Mouse (Mus musculus): ENCODE measurements at regions not wholly inside any gene's neighbourhood (a gene's known extent, or its start where the extent isn't known, plus 50 kb on each side); places are given as distances from the start of the nearest gene placed in this dataset.
A peak's percentile ranks its signal among the peaks of the same experiment; 100 is the strongest.

- peak; percentile 93 for DNase-seq (ENCODE audit: low read depth)
- TF ChIP-seq CTCF (IDR thresholded peaks at IDR 0.05; ENCODE audit: borderline replicate concordance, extremely low read depth, insufficient read depth, insufficient read length) (no peak), POLR2A (IDR thresholded peaks at IDR 0.05; ENCODE audit: borderline replicate concordance, extremely low read depth, insufficient read depth, insufficient read length, poor library complexity, severe bottlenecking) (no peak)
Observed at GRCm38 (mm10) chr8:8231308-8231985, 429.6 kb downstream of the Efnb2 start.

DNA sequence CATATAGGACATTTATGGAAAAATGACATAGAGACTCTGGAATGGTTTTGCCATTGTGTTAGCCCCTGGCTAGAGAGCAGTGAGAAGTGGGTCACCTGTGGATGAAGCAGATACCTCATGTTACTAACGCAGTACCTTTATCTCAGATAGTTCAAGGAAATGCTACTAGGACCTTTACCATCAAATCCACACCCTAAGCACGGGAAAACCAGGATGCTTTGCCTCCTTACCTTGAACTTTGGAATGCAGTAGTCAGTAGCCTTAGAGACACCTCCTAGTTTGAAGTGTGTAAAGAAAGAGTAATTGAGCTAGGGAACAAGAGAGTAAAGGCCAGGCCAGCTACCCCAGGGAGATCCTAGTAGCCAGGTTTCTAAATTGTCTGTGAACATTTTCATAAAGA, 435.0 kb downstream of the Efnb2 start:
- DNase-seq (ENCODE audit: low read depth), result no peak
- no peak for TF ChIP-seq CTCF (IDR thresholded peaks at IDR 0.05; ENCODE audit: borderline replicate concordance, extremely low read depth, insufficient read depth, insufficient read length)
- TF ChIP-seq POLR2A (IDR thresholded peaks at IDR 0.05; ENCODE audit: borderline replicate concordance, extremely low read depth, insufficient read depth, insufficient read length, poor library complexity, severe bottlenecking), result no peak

GRCm38 (mm10) chr8:8225175-8225830, 435.7 kb downstream of the Efnb2 start:
- TF ChIP-seq POLR2A (IDR thresholded peaks at IDR 0.05; ENCODE audit: borderline replicate concordance, extremely low read depth, insufficient read depth, insufficient read length, poor library complexity, severe bottlenecking) (no peak), CTCF (IDR thresholded peaks at IDR 0.05; ENCODE audit: borderline replicate concordance, extremely low read depth, insufficient read depth, insufficient read length) (no peak)
- DNase-seq (ENCODE audit: low read depth), result no peak

- DNase-seq (ENCODE audit: low read depth), result peak; percentile 73
- TF ChIP-seq CTCF (IDR thresholded peaks at IDR 0.05; ENCODE audit: borderline replicate concordance, extremely low read depth, insufficient read depth, insufficient read length) (no peak), POLR2A (IDR thresholded peaks at IDR 0.05; ENCODE audit: borderline replicate concordance, extremely low read depth, insufficient read depth, insufficient read length, poor library complexity, severe bottlenecking) (no peak)
Observed at GRCm38 (mm10) chr8:8220395-8221031, 440.5 kb downstream of the Efnb2 start.

GRCm38 (mm10) chr8:8219701-8220394, 441.2 kb downstream of the Efnb2 start:
- DNase-seq (ENCODE audit: low read depth), result peak; percentile 33
- TF ChIP-seq POLR2A (IDR thresholded peaks at IDR 0.05; ENCODE audit: borderline replicate concordance, extremely low read depth, insufficient read depth, insufficient read length, poor library complexity, severe bottlenecking) (no peak), CTCF (IDR thresholded peaks at IDR 0.05; ENCODE audit: borderline replicate concordance, extremely low read depth, insufficient read depth, insufficient read length) (no peak)

GRCm38 (mm10) chr8:8193036-8193435, 468.0 kb downstream of the Efnb2 start:
- no peak for TF ChIP-seq POLR2A (IDR thresholded peaks at IDR 0.05; ENCODE audit: borderline replicate concordance, extremely low read depth, insufficient read depth, insufficient read length, poor library complexity, severe bottlenecking)
- no peak for TF ChIP-seq CTCF (IDR thresholded peaks at IDR 0.05; ENCODE audit: borderline replicate concordance, extremely low read depth, insufficient read depth, insufficient read length)
- DNase-seq (ENCODE audit: low read depth), result peak; percentile 69

DNA sequence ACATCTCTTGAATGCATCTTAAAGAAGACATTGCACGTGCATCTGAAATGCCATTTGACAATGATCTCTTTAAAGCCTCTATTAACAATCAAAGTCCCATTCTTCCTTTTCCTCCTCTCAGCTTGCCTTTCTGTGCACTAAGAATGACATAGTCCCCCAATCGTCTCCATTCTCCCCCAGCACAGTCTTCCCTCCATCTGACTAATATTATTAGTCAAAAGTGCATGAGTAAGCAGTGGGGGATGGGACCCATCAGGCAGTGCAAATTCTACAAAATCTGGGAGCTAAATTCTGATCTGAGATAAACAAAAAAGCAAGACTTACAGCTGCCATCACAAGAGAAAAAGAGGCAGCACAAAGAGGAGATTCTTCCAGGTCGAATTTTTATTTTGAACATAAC, 475.0 kb downstream of the Efnb2 start:
- peak; percentile 67 for DNase-seq (ENCODE audit: low read depth)
- TF ChIP-seq CTCF (IDR thresholded peaks at IDR 0.05; ENCODE audit: borderline replicate concordance, extremely low read depth, insufficient read depth, insufficient read length), result no peak

DNA sequence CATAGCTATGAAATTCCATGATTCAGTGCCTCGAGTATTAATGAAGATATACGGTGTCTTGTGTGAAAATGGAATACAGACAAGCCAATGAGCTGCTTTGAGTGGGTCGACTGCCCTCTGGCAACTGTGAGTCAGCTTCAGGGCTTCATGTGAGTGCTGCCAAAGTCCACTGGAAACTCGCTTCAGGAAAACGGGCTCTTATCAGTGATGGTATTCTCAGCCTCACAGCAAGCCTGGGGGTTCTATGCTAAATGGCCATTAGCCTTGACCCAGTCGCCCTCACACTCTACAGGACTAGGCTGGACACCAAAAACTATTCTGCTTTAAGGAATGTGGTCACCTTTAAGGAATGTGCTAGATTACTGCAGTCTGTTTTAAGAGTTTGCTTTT, 477.8 kb downstream of the Efnb2 start:
- no peak for DNase-seq (ENCODE audit: low read depth)
- no peak for TF ChIP-seq POLR2A (IDR thresholded peaks at IDR 0.05; ENCODE audit: borderline replicate concordance, extremely low read depth, insufficient read depth, insufficient read length, poor library complexity, severe bottlenecking)
- TF ChIP-seq CTCF (IDR thresholded peaks at IDR 0.05; ENCODE audit: borderline replicate concordance, extremely low read depth, insufficient read depth, insufficient read length), result no peak

DNA sequence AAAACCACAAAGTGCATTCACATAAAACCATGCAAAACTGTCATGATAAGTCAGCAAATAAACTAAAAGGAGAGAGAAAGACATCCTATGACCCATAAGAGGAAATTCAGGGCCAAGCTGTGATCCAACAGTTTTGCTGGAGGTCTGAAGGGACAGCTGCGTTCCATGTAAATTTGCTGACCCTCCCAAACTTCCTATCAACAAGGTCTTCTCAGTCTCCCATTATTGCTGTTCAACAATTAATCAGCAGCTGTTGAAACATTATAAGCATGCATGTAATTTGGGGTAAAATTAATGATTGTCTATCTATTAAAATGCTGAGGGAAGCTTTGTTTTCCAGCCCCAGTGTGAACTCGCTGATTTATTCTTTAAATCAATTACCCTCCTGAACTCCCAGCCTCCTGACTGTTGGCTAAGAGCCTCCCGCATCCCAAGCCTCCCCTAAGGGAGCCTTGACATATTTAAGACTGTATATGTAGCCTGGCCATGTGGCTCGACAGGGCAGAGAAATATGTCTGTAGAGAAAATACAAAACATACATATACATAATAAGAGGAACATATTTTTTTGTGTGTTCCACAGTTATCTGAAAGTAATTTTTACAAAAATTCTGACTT, 478.3 kb downstream of the Efnb2 start:
- no peak for DNase-seq (ENCODE audit: low read depth)
- no peak for TF ChIP-seq POLR2A (IDR thresholded peaks at IDR 0.05; ENCODE audit: borderline replicate concordance, extremely low read depth, insufficient read depth, insufficient read length, poor library complexity, severe bottlenecking)
- TF ChIP-seq CTCF (IDR thresholded peaks at IDR 0.05; ENCODE audit: borderline replicate concordance, extremely low read depth, insufficient read depth, insufficient read length), result no peak

GRCm38 (mm10) chr8:8182108-8182507, 478.9 kb downstream of the Efnb2 start:
- no peak for TF ChIP-seq POLR2A (IDR thresholded peaks at IDR 0.05; ENCODE audit: borderline replicate concordance, extremely low read depth, insufficient read depth, insufficient read length, poor library complexity, severe bottlenecking)
- TF ChIP-seq CTCF (IDR thresholded peaks at IDR 0.05; ENCODE audit: borderline replicate concordance, extremely low read depth, insufficient read depth, insufficient read length), result no peak
- no peak for DNase-seq (ENCODE audit: low read depth)

- peak; percentile 65 for DNase-seq (ENCODE audit: low read depth)
- no peak for TF ChIP-seq POLR2A (IDR thresholded peaks at IDR 0.05; ENCODE audit: borderline replicate concordance, extremely low read depth, insufficient read depth, insufficient read length, poor library complexity, severe bottlenecking)
- TF ChIP-seq CTCF (IDR thresholded peaks at IDR 0.05; ENCODE audit: borderline replicate concordance, extremely low read depth, insufficient read depth, insufficient read length), result no peak
Observed at GRCm38 (mm10) chr8:8174286-8174685, 486.8 kb downstream of the Efnb2 start.
